Mouse (Mus musculus): Measurements from ENCODE around the gene Gpsm3. TPM values are rescaled to one million over a fixed set of nuclear protein-coding genes. Genes with fewer than 3 reads are reported as not detected.
A peak's percentile ranks its signal among the peaks of the same experiment; 100 is the strongest.

Gpsm3 gene
- total RNA-seq, 2 experiments from 2014 or later: 8.1 to 11.9 TPM

- no peak for DNase-seq (ENCODE audit: low spot score in 2 of 2)
Observed at GRCm38 (mm10) chr17:34578070-34578469, 11.5 kb upstream of the Gpsm3 start.

DNA sequence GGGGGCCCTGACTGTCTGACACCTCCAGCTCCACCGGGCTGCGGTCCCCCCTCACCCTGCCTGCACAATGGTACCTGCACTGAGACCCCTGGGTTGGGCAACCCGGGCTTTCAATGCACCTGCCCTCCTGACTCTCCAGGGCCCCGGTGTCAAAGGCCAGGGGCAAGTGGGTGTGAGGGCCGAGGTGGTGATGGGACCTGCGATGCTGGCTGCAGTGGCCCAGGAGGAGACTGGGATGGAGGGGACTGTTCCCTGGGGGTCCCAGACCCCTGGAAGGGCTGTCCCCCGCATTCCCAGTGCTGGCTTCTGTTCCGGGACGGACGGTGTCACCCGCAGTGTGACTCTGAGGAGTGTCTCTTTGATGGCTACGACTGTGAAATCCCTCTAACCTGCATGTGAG lies 7.1 kb upstream of the Gpsm3 start:
- DNase-seq (ENCODE audit: low spot score in 2 of 2): no peak

DNA sequence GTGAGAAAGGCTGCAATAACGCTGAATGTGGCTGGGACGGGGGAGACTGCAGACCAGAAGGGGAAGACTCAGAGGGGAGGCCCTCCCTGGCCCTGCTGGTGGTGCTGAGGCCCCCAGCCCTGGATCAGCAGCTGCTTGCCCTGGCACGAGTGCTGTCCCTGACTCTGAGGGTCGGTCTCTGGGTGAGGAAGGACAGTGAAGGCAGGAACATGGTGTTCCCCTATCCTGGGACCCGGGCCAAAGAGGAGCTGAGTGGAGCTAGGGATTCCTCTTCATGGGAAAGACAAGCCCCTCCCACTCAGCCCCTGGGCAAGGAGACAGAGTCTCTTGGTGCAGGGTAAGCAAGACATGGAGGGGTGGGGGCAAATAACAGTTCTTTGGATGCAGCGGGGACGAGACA lies 6.2 kb upstream of the Gpsm3 start:
- no peak for DNase-seq (ENCODE audit: low spot score in 2 of 2)

- DNase-seq (ENCODE audit: low spot score in 2 of 2): no peak
Observed at GRCm38 (mm10) chr17:34583819-34584218, 5.8 kb upstream of the Gpsm3 start.

DNA sequence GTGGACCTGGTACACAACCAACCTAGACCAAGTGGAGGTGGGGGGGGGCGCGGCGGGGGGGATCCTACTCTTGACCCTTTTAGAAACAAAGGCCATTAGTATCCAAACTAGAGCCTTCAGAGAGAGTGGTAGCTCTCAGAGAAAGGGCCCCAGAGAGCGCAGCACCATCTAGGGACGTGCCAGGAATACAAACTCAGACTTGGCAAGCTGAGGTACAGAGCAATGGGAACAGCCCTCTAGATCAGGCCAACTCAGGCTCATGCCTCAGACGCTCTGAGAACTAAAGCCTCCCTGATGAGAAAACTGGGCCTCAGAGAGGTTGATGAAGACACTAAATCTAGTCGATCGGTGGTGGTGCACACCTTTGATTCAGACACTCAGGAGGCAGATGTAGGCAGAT lies 4.5 kb upstream of the Gpsm3 start:
- no peak for DNase-seq (ENCODE audit: low spot score in 2 of 2)

DNA sequence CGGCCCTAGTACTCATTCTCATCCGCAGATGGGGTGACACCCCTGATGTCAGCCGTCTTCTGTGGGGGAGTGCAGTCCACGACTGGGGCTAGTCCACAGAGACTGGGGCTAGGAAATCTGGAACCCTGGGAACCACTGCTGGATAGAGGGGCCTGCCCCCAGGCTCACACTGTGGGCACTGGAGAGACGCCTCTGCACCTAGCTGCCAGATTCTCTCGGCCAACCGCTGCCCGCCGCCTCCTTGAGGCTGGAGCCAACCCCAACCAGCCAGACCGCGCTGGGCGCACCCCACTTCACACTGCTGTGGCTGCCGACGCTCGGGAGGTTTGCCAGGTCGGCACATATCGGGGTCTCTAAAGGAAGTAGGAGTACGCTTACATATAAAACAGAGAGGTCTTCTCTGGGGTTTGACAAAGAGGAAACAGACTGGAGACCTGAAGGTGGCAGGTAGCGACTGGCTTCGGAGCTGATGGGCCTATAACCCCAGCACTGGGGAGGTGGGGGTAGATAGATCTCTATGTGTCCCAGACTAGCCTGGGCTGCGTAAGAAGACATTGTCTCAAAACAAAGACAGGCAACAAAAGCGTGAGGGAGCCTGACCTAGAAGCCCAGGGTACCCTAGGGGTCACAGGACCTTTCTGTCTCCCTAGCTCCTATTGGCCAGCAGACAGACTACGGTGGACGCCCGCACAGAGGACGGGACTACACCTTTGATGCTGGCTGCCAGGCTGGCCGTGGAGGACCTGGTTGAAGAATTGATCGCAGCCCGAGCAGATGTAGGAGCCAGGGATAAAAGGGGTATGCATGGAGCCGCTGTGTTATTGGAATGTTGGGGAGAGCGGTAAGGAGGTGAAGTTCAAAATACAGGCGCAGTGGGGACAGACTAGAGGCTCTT lies 3.5 kb upstream of the Gpsm3 start:
- no peak for DNase-seq (ENCODE audit: low spot score in 2 of 2)

- DNase-seq (ENCODE audit: low spot score in 2 of 2): peak; percentile 57 to 83
Observed at GRCm38 (mm10) chr17:34586796-34587422, 2.7 kb upstream of the Gpsm3 start.

GRCm38 (mm10) chr17:34587423-34587811 lies 2.2 kb upstream of the Gpsm3 start:
- DNase-seq (ENCODE audit: low spot score in 2 of 2): peak; percentile 93 to 97

DNA sequence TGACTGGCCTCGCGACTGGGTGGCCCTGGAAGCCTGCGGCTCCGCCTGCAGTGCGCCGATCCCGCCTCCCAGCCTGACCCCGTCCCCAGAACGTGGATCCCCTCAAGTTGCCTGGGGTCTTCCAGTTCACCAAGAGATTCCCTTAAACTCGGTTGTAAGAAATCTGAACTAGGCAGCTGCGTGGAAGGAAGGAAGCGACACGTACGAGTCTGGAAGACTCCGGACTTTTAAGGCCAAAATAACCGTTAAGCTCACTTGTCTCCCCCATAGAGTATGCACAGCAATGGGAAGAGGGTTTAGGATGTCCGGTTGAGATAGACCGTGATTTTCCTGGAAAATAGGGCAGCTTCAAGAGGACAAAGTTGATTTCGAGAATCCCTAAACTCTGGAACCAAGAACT lies 1.8 kb upstream of the Gpsm3 start:
- DNase-seq (ENCODE audit: low spot score in 2 of 2): no peak

GRCm38 (mm10) chr17:34588767-34589166 lies 839 bp upstream of the Gpsm3 start:
- DNase-seq (ENCODE audit: low spot score in 2 of 2): no peak

DNA sequence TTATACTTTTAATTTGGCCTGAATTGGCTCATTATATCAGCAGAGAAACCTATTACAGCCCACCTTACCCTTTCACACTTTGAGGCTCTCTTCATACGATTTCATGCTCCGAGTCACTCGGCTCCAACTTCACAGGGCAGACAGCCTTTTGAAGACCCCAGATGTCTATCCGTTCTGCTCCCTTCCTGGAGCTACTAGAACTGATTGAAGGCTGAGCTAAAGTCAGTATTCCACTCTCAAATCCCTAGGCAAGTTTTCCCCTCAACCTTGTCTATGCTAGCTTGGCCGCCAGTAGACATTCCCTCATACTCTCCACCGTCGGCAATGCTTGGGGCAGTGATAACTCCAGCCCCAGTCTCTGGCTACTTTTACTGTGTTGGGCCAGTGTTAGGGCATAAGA lies 400 bp upstream of the Gpsm3 start:
- DNase-seq (ENCODE audit: low spot score in 2 of 2): no peak

DNA sequence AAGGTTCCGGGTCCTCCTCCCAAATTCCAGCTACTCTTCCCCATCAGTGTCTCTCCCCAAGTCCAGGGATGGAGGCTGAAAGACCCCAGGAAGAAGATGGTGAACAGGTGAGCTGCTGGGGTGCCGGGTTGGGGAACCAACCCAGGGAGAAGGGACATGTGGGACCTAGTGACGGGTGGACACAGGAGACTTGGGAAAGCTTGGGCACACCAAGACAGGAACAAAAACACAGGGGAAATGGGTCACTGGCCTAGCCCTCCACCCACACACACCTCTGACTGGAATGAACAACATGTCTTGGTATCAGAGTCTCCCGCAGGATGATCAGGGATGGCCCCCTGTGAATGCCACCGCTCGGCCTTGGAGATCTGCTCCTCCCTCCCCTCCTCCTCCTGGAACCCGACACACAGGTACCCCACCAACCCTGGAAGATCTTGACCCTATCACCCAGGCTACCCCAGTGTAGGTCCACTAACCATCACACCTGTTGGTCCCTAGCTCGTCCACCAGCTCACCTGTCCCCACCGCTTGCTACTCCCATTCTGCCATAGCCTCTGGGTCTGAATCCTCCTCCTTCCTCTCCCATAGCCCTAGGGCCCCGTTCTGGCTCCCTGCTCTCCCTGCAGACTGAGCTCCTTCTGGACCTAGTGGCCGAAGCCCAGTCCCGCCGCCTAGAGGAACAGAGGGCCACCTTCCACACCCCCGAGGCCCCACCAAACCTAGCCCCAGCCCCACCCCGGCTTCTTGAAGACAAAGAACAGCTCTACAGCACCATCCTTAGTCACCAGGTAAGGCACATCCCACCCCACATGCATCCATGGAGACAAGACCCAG lies 765 bp downstream of the Gpsm3 start:
- DNase-seq (ENCODE audit: low spot score in 2 of 2): no peak

GRCm38 (mm10) chr17:34591029-34591993 lies 1.7 kb downstream of the Gpsm3 start, which contains the start of gene Pbx2:
Gene Pbx2, plus strand, starts transcription at chr17:34591266.
- no peak for DNase-seq (ENCODE audit: low spot score in 2 of 2)

- DNase-seq (ENCODE audit: low spot score in 2 of 2): peak; percentile 75 to 84
Observed at GRCm38 (mm10) chr17:34591994-34592375, 2.4 kb downstream of the Gpsm3 start.

- peak in 1 of 2 experiments; percentile 41 for DNase-seq (ENCODE audit: low spot score in 2 of 2)
Observed at GRCm38 (mm10) chr17:34592581-34593549, 3.3 kb downstream of the Gpsm3 start.

DNA sequence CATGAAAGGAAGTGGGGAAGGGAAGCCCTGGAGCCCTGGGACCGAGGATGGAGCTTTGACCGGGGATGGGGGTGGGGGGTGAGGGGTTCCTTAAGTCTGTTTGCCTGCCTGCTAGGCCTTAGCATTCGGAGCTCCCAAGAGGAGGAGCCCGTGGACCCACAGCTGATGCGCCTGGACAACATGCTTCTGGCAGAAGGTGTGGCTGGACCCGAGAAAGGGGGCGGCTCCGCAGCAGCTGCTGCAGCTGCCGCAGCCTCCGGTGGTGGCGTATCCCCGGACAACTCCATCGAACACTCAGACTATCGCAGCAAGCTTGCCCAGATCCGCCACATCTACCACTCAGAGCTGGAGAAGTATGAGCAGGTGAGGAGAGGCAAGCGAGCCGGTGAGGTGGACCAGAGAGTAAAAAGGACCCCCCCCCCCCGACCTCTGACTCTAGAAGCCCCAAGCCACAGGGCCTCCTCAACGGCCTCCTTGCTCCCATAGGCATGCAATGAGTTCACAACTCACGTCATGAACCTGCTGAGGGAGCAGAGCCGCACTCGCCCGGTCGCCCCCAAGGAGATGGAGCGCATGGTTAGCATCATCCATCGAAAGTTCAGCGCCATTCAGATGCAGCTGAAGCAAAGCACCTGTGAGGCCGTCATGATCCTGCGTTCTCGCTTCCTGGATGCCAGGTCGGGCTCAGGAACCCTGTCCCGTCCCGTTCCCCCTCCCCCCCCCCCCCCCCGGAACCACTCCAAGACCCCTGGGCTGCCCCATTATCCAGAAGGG lies 4.3 kb downstream of the Gpsm3 start:
- no peak for DNase-seq (ENCODE audit: low spot score in 2 of 2)

DNA sequence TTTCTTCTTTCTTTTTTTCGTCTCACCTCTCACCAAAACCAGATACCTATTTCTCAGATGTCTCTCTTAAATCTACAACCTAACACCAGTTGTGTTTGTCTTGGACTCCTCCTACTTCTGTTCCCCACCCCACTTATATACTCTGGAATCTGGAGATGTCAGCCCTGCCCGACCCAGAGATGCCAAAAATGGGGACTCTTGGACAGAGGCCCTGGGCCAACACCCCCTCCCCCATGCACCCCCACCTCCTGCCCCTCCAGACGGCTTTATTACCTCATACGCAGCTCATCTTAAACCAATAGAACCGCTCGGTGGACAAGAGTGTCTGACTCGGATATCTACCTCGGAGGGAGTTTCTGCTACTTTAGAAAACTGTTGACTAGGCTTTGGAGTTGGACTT lies 6.5 kb downstream of the Gpsm3 start:
- no peak for DNase-seq (ENCODE audit: low spot score in 2 of 2)

DNA sequence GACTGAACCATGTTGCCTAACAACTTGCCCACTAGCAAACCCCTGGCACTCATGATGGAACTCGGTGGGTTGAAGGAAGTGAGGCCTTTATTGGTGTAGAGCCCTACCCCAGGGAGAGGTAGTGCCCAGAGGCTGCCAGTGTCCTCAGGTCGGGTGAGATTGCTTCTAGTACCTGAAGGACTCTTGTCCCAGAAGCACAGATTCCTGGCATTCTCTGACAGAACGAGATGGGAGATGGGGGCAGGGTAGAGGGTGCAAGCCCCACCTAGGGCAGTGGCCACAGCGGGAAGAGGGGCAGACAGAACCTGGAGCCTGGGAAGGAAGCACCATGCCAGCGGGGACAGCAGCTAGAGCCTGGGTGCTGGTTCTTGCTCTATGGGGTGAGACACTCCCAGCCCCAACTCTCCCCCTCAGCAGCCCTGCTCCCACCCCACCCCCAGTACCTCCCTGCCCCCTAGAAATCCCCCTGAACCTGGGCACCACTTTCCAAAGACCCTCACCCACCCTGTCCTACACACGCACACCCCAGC lies 8.0 kb downstream of the Gpsm3 start, which contains the start of gene Ager:
Gene Ager, plus strand, starts transcription at position 297 of the 530 bp plus-strand sequence.
- no peak for DNase-seq (ENCODE audit: low spot score in 2 of 2)

All from adrenal gland, postnatal 4 days (tissue).